Mouse (Mus musculus): Measurements from ENCODE around the gene Hnrnph1. TPM values are rescaled to one million over a fixed set of nuclear protein-coding genes. Genes with fewer than 3 reads are reported as not detected.

Gene Hnrnph1
- polyA plus RNA-seq, 1 experiment from 2014 or later = 636 TPM

DNA sequence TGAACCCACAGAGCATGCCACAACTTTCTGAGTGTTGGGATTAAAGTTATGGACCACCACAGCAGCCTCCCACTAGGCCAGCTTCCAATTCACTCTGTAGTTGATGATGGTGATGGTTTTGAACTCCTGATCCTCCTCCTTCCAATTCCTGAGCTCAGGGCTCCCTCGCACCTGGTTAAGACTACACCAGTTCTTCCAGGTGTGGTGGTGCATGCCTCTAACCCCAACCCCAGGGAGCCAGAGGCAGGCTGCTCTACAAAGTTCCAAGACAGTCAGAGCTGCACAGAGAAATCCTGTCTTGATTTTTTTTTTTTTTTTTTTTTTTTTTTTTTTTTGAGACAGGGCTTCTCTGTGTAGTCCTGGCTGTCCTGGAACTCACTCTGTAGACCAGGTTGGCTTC, 3.2 kb upstream of the Hnrnph1 start:
- Histone ChIP-seq H3K9me3 (no peaks in the 10 kb centered on the region), H3K27ac (no peak overlapping the region), H3K36me3 (0 out of 2 replicates have a peak, but pooled peaks cover under 1% of the 10 kb centered on the region), H3K4me2 (no peak overlapping the region), H3K9ac (replicated peaks) (no peak overlapping the region), H3K4me3 (replicated peaks) (no peak overlapping the region), H3K27me3 (no peaks in the 10 kb centered on the region), H3K4me1 (replicated peaks) (peaks cover 12% of the 10 kb centered on the region)
- no peak for ATAC-seq (ENCODE audit: insufficient number of reproducible peaks, insufficient read depth, low FRiP score, low TSS enrichment, low read depth)
- WGBS = 94% methylated on average over 1 of the region's 1 CpGs

DNA sequence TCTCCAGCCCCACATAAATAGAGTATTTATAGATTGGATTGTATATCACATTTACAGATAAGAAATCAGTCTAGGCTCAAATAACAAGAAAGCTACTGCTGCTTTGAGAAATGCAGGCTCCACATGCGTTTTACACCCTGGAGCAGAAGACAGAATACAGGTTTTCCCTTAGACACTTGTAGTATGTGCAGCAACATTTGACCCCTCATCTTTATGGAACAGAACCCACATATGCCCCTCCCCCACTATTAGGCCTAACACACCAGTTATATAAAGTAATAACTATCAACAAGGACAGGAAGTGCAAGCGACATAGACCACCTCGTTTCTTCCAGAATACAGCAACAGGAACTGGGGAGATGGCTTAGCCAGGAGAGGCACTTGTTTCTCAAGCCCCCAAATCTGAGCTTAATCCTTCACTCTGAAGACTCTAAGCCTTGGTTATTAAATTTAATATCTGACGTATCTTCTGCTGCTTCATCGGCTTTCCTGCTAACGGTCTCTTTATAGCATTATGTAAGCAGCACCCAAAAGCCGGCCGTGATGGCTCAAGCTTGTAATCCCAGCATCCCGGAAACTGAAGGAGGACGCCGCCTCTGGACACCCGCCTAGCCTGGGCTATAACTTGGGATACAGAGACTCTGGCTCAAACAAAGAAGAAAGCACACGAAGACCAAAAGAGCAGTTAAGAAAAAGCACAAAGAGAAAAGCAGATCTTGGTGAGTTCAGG, 2.3 kb upstream of the Hnrnph1 start:
- WGBS = 87% methylated on average over 13 of the region's 13 CpGs
- H3K27ac ChIP-seq = no peak overlapping the region
- H3K36me3 ChIP-seq = peaks cover 9% of the 10 kb centered on the region
- no peak for ATAC-seq (ENCODE audit: insufficient number of reproducible peaks, insufficient read depth, low FRiP score, low TSS enrichment, low read depth)
- no peak overlapping the region for H3K9ac ChIP-seq (replicated peaks)
- H3K27me3 ChIP-seq = no peaks in the 10 kb centered on the region
- peaks cover 17% of the 10 kb centered on the region for H3K4me1 ChIP-seq (replicated peaks)
- H3K9me3 ChIP-seq = no peaks in the 10 kb centered on the region
- H3K4me2 ChIP-seq = no peak overlapping the region
- no peak overlapping the region for H3K4me3 ChIP-seq (replicated peaks)

DNA sequence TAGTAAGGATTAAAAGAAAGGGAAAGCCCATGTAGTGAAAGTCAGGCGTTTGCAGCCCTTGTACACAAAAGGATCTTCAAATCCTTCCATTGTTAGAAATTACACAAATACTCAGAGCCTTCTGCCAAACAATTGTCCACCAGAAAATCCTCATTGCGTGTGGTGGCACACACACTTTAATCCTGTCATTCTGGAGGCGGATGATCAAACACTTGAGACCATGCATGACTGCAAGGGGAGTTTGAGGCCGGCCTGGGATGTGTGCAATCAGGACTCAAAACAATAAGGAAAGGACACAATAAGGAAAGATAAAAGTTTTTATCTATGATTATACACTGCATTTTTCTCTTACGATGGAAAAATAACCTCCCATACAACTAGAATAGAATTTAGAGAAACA, 1.4 kb upstream of the Hnrnph1 start:
- peaks cover 21% of the 10 kb centered on the region for H3K4me1 ChIP-seq (replicated peaks)
- no peak for ATAC-seq (ENCODE audit: insufficient number of reproducible peaks, insufficient read depth, low FRiP score, low TSS enrichment, low read depth)
- no peak overlapping the region for H3K27ac ChIP-seq
- peaks cover 17% of the 10 kb centered on the region for H3K36me3 ChIP-seq
- H3K9me3 ChIP-seq = no peaks in the 10 kb centered on the region
- H3K9ac ChIP-seq (replicated peaks) = no peak overlapping the region
- no peaks in the 10 kb centered on the region for H3K27me3 ChIP-seq
- no peak overlapping the region for H3K4me3 ChIP-seq (replicated peaks)
- 93% methylated on average over 5 of the region's 5 CpGs for WGBS
- H3K4me2 ChIP-seq = no peak overlapping the region

DNA sequence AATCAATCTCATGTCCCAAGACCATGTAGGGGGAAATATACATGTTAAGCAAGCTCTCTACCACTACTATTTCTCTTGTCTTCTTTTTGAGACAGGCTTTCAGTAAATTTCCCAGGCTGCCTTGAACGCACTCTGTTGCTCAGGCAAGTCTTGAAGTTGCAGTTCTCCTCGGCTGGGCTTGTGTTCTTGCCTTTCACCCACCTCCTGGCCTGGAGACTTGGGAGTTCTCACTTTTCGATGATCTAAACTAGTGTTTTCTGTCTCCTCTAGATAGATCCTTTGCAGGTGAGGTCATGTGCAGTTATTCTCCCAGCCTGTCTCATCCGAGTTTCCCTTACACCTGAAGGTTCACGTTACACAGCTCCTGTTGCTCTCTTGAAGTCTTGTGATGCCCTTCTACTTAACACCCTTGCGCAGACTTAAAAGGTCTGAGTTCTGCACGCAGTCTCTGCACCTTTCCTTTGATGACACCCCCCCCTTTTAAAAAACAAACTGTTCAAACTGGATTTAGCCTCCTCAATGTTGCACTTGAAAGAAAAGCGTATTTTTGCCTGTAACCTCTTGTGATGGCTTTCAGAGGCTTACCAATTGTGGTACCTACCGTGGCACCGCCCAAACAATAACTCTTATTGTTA, 517 bp upstream of the Hnrnph1 start:
- Histone ChIP-seq H3K9me3 (no peaks in the 10 kb centered on the region), H3K27ac (peak overlapping the region; percentile 99), H3K4me1 (replicated peaks) (peaks cover 23% of the 10 kb centered on the region), H3K4me3 (replicated peaks) (peak overlapping the region; percentile 94), H3K9ac (replicated peaks) (peak overlapping the region; percentile 80), H3K4me2 (peak overlapping the region; percentile 81), H3K36me3 (peaks cover 19% of the 10 kb centered on the region), H3K27me3 (no peaks in the 10 kb centered on the region)
- ATAC-seq (ENCODE audit: insufficient number of reproducible peaks, insufficient read depth, low FRiP score, low TSS enrichment, low read depth) = no peak
- WGBS = 19% methylated on average over 10 of the region's 10 CpGs

DNA sequence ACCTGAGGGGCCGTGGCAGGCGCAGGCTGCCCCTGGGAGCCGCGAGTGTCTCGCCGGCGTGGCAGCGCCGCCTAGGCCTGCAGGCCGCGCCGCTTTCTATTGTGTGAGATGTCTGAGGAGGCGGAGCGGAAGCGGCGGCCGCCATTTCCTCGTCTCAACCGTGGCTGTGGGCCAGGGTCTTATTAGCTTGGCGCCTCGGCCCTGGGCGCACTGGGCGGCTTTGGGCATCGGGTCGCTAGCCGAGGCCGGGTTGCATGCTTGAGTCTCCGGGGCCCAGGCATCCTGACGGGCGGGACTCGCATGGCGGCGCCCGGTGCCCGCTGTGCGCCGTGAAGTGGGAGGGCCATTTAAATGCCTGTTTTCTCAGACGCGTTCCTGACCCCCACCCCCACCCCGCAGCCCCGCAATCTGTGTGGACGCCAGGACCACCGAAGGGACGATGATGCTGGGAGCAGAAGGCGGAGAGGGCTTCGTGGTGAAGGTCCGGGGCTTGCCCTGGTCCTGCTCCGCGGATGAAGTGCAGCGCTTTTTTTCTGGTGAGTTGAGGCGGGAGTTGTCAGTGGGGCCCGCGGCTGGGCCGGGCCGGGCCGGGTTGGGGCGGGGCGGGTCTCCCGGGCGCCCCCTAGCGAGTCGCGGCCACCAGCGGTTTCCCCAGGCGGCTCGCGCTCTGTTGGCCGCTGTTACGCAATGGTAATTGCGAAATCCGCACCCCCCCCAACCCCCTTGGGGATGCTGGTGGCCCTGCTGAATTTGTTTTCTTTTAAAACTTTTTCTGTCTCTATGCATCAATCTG, 1.3 kb downstream of the Hnrnph1 start:
- Histone ChIP-seq H3K36me3 (peaks cover 34% of the 10 kb centered on the region), H3K27me3 (no peaks in the 10 kb centered on the region), H3K27ac (peak overlapping the region; percentile 100), H3K9me3 (no peaks in the 10 kb centered on the region), H3K4me2 (peak overlapping the region; percentile 76), H3K4me1 (replicated peaks) (peaks cover 24% of the 10 kb centered on the region), H3K9ac (replicated peaks) (peak overlapping the region; percentile 99), H3K4me3 (replicated peaks) (peak overlapping the region; percentile 94)
- WGBS = 1% methylated on average over 71 of the region's 71 CpGs
- peak; percentile 74 for ATAC-seq (ENCODE audit: insufficient number of reproducible peaks, insufficient read depth, low FRiP score, low TSS enrichment, low read depth)

DNA sequence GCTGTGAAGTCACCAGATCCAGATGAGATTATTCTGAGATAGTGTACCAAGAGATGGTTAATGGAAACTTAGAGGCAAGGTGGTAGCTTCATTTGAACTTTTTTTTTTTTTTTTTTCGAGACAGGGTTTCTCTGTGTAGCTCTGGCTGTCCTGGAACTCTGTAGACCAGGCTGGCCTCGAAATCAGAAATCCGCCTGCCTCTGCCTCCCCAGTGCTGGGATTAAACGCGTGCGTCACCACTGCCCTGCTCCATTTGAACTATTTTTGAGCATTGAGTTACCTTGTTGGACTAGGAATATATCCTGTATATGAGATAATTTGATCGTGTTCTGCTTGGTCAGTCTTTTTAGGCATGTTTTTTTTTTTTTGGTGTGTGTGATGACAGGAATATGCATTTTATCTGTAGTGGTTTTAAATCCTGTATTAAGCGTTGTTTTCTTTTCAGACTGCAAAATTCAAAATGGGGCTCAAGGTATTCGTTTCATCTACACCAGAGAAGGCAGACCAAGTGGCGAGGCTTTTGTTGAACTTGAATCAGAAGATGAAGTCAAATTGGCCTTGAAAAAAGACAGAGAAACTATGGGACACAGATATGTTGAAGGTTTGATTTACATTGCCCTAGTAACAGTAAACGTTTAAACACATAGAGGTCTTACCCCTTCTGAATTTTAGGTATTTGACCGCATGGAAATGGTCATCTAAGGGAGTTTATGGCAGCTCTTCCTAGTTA, 2.4 kb downstream of the Hnrnph1 start:
- H3K4me2 ChIP-seq = peak overlapping the region; percentile 76
- H3K36me3 ChIP-seq = peaks cover 40% of the 10 kb centered on the region
- H3K4me3 ChIP-seq (replicated peaks) = peak overlapping the region; percentile 94
- 73% methylated on average over 12 of the region's 12 CpGs for WGBS
- H3K27ac ChIP-seq = no peak overlapping the region
- H3K4me1 ChIP-seq (replicated peaks) = peaks cover 24% of the 10 kb centered on the region
- H3K9ac ChIP-seq (replicated peaks) = peak overlapping the region; percentile 99
- no peaks in the 10 kb centered on the region for H3K9me3 ChIP-seq
- ATAC-seq (ENCODE audit: insufficient number of reproducible peaks, insufficient read depth, low FRiP score, low TSS enrichment, low read depth) = no peak
- H3K27me3 ChIP-seq = no peaks in the 10 kb centered on the region

DNA sequence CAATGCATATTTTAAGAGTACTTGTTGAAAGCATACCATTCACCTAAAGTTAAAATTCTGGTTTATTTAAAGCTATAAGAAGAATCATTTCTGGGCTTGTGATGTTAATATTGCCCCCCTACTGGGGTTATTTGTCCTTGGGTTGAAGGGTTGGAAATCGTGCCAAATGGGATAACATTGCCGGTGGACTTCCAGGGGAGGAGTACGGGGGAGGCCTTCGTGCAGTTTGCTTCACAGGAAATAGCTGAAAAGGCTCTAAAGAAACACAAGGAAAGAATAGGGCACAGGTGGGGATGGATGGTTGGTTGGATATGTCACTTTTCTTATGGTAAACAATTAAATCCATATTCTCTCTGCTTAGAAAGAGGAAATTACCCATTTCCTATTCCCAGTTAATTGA, 4.5 kb downstream of the Hnrnph1 start:
- 60% methylated on average over 4 of the region's 4 CpGs for WGBS
- H3K4me1 ChIP-seq (replicated peaks) = peaks cover 19% of the 10 kb centered on the region
- ATAC-seq (ENCODE audit: insufficient number of reproducible peaks, insufficient read depth, low FRiP score, low TSS enrichment, low read depth) = no peak
- H3K27me3 ChIP-seq = no peaks in the 10 kb centered on the region
- H3K9ac ChIP-seq (replicated peaks) = no peak overlapping the region
- no peak overlapping the region for H3K27ac ChIP-seq
- no peaks in the 10 kb centered on the region for H3K9me3 ChIP-seq
- peak overlapping the region; percentile 24 for H3K4me3 ChIP-seq (replicated peaks)
- peaks cover 54% of the 10 kb centered on the region for H3K36me3 ChIP-seq
- H3K4me2 ChIP-seq = peak overlapping the region; percentile 50

DNA sequence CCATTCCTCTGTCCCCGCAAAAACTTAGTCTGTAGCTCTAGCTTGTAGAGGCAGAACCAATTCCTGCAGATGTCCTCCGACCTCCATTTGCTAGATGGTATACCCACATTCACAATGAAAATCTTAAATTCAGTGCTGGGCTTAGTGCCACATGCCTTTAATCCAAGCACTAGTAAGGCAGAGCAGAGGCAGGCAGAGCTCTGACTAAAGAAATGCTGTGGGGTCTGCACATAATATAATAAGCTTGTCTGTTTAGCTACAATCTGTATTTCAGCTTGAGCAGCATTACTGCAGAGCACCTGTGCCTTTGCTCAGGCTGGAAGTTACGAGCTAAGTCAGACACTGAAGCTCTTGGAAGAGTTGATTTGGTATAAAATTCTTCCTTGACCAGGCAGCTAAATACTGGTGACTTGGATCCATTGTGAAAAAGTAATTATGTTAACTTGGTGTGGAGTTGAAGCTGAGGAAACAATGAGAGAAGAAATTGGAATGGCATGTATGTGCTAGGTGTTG, 10.4 kb downstream of the Hnrnph1 start:
- no peak overlapping the region for H3K27ac ChIP-seq

DNA sequence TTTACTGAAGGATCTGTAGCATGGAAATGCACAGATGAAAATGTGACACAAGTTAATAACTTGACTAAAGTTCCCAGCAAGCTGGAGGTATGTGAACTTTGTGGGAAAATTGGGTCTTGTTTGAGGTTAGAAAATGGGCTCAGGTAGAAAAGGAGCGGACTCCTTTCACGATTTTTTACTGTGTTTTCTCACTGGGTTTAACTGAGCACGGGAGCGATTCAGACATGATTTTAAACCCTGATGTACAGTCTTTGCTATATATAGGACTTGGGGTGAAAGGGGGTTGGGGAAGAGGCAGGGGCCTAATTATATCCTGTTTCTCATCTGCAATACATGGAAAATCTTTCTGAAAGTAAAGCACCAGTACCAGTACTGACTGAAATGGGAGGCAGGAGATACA, 10.9 kb downstream of the Hnrnph1 start:
- Histone ChIP-seq H3K4me3 (replicated peaks) (no peak overlapping the region), H3K36me3 (peaks cover 81% of the 10 kb centered on the region), H3K27me3 (no peaks in the 10 kb centered on the region), H3K9ac (replicated peaks) (no peak overlapping the region), H3K9me3 (no peaks in the 10 kb centered on the region), H3K4me2 (no peak overlapping the region), H3K27ac (no peak overlapping the region), H3K4me1 (replicated peaks) (no peaks in the 10 kb centered on the region)
- no peak for ATAC-seq (ENCODE audit: insufficient number of reproducible peaks, insufficient read depth, low FRiP score, low TSS enrichment, low read depth)
- 90% methylated on average over 4 of the region's 4 CpGs for WGBS

More for the DNA sequence above, 10.4 kb downstream of the Hnrnph1 start:
- WGBS = 75% methylated on average over 3 of the region's 3 CpGs
- Histone ChIP-seq H3K27me3 (no peaks in the 10 kb centered on the region), H3K36me3 (peaks cover 82% of the 10 kb centered on the region), H3K4me1 (replicated peaks) (no peaks in the 10 kb centered on the region), H3K9me3 (no peaks in the 10 kb centered on the region), H3K4me2 (no peak overlapping the region), H3K4me3 (replicated peaks) (no peak overlapping the region), H3K9ac (replicated peaks) (no peak overlapping the region)
- no peak for ATAC-seq (ENCODE audit: insufficient number of reproducible peaks, insufficient read depth, low FRiP score, low TSS enrichment, low read depth)

DNA sequence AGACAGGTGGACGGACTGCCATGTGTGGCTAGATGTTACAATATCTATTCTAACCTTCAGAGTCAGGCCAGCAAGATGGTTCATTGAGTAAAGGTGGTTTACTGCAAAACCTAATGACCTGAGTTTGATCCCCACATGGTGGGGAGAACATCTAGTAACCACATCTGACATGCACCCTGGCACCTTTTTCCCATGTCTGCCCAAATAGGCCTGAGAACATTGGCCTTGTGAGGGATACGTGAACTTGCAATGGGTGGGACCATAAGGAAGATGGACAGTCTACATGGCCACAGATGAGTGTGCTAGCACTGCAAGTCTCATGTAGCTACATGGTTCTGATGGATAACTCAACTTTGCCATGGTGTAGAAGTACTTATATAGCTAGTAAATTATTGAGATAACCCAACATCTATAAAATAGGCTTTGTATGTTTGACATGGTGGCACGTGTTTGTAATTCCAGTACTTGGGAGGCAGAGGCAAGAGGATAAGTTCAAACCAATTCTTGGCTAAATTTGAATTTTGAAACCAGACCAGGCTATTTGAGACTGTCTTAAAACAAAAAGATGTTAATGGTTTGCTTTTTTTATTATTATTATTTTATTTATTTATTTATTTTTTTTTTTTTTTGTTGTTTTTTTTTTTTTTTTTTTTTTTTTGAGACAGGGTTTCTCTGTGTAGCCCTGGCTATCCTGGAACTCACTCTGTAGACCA, 11.6 kb downstream of the Hnrnph1 start:
- Histone ChIP-seq H3K27me3 (no peaks in the 10 kb centered on the region), H3K36me3 (peaks cover 82% of the 10 kb centered on the region), H3K4me3 (replicated peaks) (no peak overlapping the region), H3K27ac (no peak overlapping the region), H3K4me2 (no peak overlapping the region), H3K4me1 (replicated peaks) (no peaks in the 10 kb centered on the region), H3K9me3 (no peaks in the 10 kb centered on the region), H3K9ac (replicated peaks) (no peak overlapping the region)
- no peak for ATAC-seq (ENCODE audit: insufficient number of reproducible peaks, insufficient read depth, low FRiP score, low TSS enrichment, low read depth)
- 90% methylated on average over 3 of the region's 3 CpGs for WGBS

Measured in limb, embryonic 12.5 days (tissue).